Mouse (Mus musculus): ENCODE results near the gene Aurka. TPM values are rescaled to one million over a fixed set of nuclear protein-coding genes. Genes with fewer than 3 reads are reported as not detected.

Aurka gene
- polyA plus RNA-seq, 1 experiment = 11.8 TPM

DNA sequence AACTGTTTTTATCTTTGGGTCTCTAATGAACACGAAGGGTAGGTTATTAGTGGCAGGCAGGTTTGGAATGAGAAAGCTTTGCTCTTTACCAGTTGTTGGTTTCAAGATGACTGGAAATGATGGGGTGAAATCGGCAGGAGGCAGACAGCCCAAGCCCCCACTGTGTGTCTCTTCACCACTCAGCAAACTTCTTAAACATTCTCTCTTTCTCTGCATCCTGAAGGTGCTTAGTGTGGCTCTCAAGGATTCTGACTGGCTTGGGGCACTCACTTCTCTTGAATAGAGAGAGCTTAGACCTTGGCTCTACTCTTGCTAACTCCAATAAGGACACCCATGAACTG, 23.7 kb upstream of the Aurka start:
- no peak for TF ChIP-seq GATA1 (IDR thresholded peaks at IDR 0.05; ENCODE audit: low read length)

DNA sequence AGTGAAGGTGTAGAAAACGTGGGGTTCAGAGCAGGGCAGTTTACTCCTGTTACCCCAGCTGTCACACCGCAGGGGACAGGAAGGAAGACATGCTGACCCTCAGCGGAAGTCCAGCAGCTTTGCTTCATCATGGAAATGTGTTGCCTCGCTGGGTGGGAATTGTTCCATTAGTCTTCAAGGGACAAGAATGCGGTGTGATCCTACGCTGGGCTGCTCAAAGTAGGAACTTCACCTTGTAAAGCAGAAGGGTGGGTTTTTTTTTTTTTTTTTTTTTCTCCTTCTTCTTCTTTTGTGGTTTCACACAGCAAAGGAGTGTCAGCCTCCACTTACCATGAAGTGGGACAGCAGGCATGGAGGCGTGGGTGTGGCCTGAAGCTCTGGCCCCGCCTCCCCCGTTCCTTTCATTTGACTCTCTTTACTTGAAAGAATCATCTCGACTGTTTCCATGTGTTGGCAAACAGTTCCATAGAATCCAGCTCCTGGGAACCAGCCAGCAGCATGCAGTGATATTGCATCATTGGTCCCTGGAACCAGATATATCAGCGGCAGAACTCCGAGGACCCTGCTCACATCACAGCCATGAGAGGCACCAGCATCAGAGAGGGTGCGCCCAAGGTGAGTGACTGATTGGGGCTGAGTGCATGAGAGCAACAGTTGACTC, 23.2 kb upstream of the Aurka start, which contains the start of gene Cass4:
TSS of gene Cass4 (plus strand) at position 404 of the 661 bp plus-strand sequence.
- TF ChIP-seq GATA1 (IDR thresholded peaks at IDR 0.05; ENCODE audit: low read length) = no peak

DNA sequence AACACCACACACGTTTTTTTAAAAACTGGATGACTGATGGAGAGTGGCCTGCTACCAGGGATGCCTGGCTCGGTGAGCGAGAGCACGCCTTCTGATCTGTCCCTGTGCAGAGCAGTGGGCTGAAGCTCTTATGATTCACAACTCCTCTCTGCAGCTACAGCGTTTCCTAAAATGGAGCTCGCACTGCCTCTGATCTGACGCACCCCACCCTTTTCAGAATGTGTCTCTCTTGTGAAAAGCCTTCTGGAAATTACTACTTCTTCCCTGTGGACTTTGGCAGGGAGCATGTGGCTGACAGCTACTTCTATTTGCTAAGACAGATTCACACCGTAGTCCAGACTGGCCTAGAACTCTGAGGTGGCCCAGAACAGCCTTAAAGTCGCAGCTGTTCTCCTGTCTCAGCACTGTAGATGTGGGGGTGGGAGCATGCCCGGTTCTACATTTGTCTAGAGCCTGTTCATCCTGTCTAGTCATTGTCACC, 21.7 kb upstream of the Aurka start:
- TF ChIP-seq GATA1 (IDR thresholded peaks at IDR 0.05; ENCODE audit: low read length) = no peak

DNA sequence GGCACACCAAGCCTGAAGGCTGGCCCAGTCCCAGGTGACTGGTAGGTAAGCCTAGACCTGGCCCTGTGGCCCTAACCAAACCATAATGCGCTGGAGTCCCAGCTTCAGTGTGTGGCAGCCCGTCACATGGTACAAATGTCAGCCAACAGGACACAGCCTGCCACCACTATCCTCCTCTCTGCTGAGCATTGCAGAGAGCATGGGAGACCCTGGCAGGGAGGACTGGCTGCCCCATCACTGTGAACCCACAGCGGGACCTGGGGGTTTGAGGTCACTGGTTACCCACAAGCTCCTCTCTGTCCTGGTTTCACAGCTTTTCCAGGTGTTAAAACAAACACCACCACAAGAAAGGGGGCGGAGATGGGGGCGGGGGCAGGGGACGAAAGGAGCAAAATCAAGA, 20.0 kb upstream of the Aurka start:
- no peak for TF ChIP-seq GATA1 (IDR thresholded peaks at IDR 0.05; ENCODE audit: low read length)

DNA sequence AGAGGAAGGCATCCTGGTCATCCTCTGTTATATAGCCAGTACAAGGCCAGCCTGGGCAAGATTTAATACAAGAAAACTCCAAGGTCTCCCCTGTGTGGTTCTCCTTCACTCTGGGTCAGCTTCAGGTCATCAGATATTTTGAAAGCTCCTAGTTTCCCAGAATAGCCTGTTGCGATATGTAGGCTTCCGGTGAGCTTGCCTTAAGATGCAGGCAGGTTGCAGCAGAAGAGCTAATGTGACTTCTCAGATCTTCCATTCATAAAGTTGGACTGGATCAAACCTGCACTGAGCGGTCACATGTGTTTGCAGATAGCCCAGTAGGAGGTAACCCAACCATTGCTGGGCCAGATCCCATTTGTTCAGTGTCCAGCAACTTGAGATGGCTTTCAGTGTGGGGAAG, 14.4 kb upstream of the Aurka start:
- no peak for TF ChIP-seq GATA1 (IDR thresholded peaks at IDR 0.05; ENCODE audit: low read length)

DNA sequence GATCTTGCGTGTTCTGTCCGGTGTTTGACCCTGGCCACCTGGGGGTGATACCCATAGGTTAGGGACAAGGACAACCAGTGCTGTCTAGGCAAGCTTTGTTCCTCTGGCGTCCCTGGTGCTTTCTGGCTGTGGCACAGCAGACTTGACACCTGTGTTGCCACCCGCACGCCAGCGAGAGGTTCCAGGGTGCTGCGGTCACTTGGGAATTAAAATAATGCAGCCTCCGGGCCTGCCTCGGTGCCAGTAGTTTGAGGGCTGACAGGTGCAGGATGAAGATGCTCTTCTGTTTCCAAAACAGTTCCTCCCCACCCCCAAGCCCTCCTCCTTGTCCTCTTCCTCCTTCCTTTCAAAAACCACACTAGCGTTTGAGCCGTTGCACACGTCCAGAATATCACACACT, 11.6 kb upstream of the Aurka start:
- no peak for TF ChIP-seq GATA1 (IDR thresholded peaks at IDR 0.05; ENCODE audit: low read length)

DNA sequence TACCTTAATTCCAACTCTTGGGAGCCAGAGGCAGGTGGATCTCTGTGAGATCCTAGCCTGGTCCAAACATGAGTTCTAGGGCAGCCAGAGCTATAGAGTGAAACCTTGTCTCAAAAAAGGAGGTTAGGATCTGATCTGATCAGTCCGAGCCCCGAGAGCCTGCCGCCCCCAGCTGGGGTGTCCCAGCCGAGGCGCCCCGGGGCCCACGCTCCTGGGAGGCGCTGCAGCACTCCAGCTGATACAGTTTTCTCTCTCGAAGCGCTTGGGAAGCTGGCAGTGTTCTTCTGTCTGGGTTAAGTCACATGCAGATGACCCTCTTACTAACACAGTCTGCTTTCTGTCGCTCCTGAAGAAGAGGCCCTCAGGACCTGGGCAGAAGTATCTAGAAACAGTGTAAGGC, 11.0 kb upstream of the Aurka start:
- TF ChIP-seq GATA1 (IDR thresholded peaks at IDR 0.05; ENCODE audit: low read length) = no peak

DNA sequence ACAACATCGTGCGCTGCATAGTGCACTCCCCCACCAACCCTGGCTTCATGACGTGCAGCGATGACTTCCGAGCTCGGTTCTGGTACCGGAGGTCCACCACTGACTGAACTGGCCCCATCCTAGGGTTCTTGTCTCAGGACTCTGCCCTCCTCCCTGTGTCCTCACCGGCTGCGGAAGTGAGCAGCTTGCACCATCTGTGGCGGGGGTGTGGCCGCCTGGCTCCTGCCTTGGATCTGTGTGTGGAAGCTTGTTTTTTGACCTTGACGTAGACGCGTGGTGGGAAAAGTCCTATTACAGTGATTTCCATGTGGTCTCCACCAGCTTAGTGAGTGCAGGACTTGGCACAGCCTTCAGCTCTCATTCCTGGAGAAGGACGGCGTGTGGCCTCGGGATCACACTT, 10.2 kb upstream of the Aurka start:
- no peak for TF ChIP-seq GATA1 (IDR thresholded peaks at IDR 0.05; ENCODE audit: low read length)

DNA sequence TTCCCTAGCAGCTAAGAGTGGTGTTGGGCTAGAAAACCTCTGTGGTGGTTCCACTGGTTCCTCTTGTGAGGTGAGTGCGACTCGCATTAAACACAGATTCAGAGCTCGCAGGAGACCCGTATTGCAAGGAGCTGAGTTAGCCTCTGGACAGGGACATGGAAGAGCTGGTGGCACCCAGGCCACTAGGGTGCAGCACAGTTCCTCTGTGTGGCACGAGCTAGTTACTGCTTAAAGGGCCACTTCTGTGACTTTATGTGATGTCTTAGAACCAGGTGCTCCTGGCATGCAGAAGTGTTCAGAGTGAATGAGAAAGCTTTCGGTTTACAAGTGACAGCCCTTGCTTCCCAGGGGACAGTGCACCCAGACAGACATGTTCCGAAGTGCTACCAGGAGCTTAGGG, 8.0 kb upstream of the Aurka start:
- TF ChIP-seq GATA1 (IDR thresholded peaks at IDR 0.05; ENCODE audit: low read length) = no peak

DNA sequence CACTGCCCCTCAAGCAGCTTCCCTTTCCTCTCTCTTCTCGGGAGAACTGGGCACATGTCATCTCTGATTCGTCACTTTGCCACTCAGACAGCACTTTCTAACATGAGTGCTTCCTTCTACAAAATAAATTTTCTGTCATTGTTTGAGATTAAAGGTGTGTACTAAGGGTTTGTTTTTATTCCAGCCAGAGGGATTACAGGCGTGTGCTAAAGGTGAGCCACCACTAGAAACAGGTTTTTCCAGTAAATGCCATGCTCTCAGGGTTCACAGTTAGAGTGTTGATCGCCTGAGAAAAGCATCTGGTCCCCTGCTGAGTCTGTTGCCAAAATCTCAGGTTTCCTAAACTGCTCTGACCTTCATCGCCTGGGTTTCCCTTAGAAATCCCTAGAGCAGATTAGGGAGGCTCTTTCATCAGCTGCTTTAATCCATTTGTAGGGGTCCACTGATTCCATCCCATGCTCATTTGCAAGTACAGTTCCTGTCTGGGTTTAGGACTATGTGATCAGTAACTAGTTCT, 6.7 kb upstream of the Aurka start:
- TF ChIP-seq GATA1 (IDR thresholded peaks at IDR 0.05; ENCODE audit: low read length) = no peak

DNA sequence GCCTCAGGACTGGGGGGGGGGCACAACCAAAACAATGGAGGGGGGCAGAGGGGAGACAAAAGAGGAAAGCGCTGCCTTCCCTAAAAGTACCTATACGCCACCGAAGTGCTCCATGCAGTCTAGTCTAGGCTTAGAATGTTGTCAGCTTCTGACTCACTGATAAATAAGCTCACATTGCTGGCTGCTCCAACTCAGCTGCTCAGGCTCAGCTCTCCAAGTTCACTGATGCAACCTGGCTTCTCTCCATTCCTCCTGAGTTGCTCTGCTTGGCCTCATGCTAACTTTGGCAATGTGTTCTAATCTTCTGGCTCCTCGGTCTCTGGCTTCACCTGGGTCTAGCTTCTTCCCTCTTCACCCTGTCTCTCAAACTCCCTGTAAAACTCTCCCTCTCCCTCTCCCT, 6.2 kb upstream of the Aurka start:
- TF ChIP-seq GATA1 (IDR thresholded peaks at IDR 0.05; ENCODE audit: low read length) = no peak

DNA sequence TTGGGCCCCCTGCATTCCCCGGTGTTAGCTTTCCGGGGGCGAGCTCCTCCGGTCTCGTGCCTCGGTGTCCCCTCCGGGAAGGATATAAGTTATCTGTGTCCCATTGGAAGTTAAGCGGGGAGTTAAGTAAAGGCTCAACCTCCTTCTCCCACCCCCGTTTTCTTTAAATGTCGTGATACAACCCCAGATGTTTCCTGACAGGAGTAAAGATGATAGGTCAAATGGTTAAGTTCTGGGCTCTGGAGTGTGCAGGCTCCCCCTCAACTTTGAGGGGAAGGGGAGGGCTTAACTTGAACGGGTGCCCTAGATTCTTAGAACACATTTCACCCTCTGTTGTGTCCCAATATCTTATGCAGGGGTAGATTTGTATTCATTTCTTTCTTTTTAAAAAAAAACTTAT, 923 bp upstream of the Aurka start:
- TF ChIP-seq GATA1 (IDR thresholded peaks at IDR 0.05; ENCODE audit: low read length) = no peak

DNA sequence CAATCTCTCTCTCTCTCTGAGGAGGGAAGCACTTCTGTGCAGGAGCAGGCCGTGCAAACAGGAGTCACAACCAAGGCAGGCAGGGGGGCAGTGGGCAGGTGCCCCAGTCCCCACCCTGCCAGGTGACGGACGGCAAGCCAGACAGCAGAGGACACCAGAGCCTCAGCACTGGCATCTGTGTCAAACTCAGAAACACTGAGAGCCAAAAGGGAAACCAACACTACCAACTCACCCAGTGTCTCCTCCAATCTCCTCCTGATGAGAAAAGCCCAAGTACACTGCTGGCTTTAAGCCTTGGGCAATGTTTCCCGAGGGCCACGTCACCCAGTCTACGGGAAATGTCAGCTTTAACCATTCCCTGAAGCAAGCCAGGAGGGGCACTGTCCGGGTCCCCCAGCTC, 7.2 kb downstream of the Aurka start:
- no peak for TF ChIP-seq GATA1 (IDR thresholded peaks at IDR 0.05; ENCODE audit: low read length)

DNA sequence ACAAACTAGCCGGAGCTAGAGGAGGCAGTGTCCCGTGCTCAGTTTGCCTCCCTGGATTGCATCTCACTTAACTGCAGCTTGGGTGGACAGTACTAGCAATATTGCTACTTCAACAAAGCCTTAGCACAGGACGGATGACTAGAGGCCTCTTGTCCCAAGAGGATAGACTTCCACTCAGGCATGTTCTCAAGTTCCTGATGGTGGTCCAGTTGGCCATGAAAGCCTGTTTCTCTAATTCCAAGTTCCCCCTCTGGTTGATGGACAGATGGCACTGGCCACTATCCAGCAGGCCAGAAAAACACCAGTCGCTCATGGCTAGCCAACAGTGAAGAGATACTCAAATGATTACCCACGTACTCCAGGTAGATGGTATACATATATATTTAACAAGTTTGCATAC, 14.5 kb downstream of the Aurka start:
- no peak for TF ChIP-seq GATA1 (IDR thresholded peaks at IDR 0.05; ENCODE audit: low read length)

DNA sequence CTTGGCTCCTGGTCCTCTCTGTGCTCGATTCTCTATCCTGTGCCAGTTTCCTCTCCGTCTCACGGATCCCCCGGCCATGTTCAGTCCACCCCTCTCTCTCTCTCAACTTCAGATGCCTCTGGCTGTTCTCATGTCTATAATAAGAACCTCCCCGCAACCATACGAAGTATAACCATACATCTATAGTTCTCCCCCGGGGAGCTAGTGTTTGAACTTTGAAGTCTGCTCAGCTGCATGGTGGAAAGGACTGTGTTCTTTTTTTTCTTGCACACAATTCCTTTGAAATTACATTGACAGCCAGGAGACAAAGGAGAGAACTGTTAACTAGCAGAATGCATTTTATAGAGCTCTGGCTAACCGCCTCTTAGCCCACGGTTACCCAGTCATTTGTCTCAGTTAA, 15.6 kb downstream of the Aurka start:
- no peak for TF ChIP-seq GATA1 (IDR thresholded peaks at IDR 0.05; ENCODE audit: low read length)

DNA sequence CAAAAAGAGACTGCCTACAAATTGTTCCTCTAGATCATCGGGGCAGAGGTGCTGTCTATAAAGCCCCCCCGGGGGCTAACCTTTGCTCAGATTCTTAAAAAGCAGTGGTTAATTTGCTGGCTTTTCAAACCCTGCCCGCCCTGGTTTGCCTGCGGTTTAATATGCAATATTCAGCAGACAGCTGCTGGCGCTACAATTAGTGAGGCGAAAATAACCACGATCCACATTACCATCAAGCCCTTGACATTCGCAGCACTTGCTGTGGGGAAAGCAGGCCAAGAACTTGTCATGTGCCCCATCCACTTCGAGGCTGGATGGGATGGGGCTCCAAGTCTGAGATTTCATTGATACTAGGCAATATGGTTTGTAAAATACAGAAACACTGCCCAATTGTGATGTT, 17.1 kb downstream of the Aurka start:
- TF ChIP-seq GATA1 (IDR thresholded peaks at IDR 0.05; ENCODE audit: low read length) = no peak

DNA sequence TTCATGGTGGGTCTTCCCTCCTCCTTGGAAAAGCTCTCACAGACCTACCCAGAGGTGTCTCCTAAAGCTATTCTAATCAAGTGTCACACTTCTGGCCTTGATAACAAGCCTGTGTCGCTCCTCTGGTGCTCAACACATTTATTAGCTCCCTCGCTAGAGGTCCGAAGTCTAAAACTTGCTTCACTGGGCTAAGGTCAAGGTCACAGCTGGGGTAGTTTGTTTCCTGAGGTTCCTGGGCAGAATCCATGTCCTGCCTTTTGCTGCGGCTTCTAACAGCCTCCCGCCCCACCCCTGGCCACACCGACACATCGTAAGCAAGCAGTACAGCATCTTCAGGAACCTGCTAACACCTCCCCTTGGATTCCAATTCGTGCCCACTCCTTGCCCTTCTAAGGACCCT, 19.6 kb downstream of the Aurka start:
- no peak for TF ChIP-seq GATA1 (IDR thresholded peaks at IDR 0.05; ENCODE audit: low read length)

DNA sequence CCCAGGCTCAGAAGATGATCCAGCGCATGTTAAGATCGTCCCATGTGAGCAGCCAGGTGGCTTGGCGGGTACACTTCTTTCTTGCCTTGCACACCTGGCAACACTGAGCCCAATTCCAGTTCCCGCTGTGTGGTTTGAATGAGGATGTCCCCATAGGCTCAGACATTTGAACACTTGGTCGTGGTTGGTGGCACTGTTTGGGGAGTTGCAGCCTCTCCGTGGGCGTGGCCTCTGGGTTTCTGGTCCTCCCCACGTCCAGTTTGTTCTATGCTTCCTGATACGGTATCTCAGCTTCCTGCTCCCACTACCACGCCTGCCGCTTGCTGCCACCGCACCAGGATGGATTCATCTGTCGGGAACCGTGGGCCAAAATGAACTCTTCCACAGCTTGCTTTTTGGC, 20.6 kb downstream of the Aurka start:
- no peak for TF ChIP-seq GATA1 (IDR thresholded peaks at IDR 0.05; ENCODE audit: low read length)

All from G1E-ER4 (cell line).